Mouse (Mus musculus) testis, postnatal 14 days (tissue): Measurements from ENCODE around the gene Uvrag.

Experiments used
- DNase-seq: peaks from one replicate; pipeline ENCODE4 v3.0.0; 2021; ENCODE audit warnings: low spot score

Uvrag gene

DNA sequence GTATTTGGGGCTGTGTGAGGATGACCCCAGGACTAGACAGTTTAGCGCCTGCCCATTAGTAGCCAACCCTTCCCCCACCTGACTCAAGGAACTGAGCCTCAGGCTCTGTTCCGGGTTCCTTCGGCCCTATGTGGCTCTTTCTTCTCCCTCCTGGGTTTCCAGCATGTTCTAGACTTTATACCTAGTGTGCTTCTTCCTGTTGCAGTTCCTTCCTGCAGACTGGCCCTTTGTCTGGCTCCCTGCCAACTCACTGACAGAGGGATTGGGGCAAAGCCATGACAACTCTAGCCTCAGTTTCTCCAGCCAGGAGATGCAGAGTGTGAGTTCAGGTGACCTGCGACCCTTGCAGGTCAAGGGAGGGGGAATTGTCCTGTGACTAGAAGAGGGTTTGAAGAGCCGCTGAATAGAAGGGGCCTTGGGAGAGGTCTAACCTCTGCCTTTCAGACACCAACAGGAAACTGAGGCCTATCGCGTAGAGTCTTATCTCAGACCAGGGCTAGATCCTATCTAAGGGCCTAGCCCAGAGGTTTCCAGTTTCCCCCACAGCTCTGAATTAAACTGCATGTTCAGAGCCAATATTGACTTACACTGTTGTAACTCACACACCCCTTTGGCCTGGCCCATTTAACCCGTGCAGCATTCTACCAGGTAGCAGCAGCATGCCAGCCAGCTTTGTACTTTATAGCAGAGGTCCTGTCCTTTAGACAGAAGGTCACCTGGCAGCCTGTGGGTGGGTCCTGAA is 291.9 kb downstream of the Uvrag start:
- DNase-seq: no peak

DNA sequence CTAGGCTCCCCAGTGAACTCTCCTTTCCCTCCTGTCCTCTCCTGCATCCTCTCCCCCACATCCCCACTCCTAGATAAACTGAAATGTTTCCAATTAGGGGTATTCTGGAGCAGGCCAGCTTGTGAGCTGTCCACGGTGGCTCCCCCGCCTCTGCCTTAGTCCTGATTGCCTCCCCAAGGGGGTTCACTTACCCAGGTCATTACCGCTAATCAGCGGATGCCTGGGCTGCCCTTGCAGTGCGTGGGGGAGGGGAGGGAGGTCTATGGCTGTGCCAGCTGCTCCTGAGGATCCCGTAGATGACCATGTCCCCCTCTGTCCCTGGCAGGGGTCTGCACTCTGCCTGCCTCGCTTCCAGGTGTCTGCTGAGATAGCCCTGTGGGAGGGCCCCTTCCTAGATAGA is 297.3 kb downstream of the Uvrag start:
- DNase-seq: no peak

DNA sequence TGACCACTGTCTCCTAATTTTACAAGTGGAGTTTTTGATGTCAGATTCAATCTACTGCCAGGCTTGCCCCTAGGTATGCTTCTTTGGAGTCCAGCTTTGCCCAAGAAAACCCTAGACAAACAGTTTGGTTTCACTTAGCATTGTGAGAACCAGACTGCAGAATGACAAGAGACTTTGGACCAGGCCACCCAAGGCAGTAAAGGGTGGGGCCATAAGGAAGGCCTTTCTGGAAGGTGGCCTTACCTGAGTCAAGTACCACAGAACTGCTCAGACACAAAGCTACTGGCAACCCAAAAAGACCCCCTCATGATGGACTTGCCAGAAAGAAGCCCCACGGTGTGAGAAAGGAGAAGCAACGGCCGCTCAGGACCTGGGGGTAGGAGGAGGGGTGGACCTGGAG is 297.9 kb downstream of the Uvrag start:
- no peak for DNase-seq

DNA sequence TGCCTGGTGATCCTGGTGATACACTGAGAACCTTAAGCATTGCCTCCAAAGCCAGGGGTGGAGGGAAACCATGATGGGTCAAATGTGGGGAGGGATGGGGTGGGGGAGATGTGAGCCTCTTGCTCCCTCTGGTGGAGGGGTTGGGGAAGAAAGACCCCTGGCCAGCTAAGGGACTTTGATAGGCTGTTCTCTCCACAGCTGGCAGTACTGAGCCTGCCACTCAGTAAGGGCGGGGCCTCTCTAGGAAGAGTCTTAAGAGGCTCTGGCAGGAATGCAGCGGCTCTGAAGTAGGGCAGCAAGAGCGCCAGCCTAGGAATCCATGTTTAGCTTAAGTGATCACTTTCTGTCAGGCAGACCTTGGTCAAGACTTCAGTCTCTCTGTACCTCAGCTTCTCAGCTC is 299.1 kb downstream of the Uvrag start:
- DNase-seq: no peak

DNA sequence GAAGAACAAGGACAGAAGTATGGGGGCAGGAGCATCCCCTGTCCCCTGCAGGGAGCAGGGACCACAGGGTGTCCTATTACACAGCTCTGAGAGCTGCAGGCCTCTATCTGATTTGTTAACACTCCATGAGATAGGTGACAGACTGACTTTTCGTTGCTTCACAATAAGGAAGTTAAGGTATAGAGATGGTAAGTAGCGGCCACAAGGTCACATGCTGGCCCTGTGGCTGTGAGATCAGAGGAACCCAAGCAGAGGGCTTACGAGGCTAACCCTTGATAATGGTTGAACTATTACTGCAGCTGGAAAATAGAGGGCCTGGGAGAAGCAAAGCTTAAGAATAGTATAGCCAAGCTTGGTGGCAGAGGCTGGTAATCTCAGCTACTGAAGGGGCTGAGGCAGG is 300.2 kb downstream of the Uvrag start:
- no peak for DNase-seq

DNA sequence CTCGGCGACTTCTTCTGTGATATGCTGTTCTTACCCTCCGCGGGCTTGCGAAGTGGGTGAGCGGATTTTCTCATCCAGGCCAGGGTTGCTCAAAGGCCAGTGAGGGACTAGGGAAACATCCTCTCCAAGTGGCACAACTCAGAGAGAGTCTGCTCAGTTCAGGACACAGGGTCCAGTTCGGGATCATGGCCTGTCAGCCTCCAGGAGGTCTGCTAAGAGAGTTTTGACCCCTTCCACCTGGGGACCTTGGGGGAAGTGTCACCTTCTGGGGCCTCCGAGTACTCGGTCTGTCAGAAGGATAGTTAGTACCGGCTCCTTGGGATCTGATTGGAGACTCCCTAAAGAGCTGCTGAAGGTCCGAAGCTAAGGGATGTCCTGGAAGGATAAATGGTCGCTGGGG is 301.6 kb downstream of the Uvrag start:
- no peak for DNase-seq

DNA sequence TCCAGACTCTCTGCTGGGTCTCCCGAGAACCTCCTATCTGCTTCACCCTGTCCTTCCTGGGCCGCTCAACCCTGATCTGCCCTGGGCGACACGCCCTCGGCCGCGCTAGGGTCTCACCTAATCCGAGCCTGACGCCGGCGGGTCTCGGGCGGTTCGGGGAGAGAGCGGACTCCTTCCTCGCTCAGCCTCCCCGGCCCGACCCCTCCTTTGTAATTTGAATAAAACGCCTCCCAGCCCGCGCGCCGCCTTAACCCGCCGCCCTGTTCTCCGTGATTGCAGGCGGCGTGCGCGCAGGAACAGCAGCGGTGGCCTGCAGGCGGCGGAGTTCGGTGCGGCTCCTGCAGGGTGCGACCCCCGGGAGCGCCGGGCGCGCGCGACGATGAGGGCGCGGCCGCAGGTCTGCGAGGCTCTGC is 302.2 kb downstream of the Uvrag start:
- no peak for DNase-seq

DNA sequence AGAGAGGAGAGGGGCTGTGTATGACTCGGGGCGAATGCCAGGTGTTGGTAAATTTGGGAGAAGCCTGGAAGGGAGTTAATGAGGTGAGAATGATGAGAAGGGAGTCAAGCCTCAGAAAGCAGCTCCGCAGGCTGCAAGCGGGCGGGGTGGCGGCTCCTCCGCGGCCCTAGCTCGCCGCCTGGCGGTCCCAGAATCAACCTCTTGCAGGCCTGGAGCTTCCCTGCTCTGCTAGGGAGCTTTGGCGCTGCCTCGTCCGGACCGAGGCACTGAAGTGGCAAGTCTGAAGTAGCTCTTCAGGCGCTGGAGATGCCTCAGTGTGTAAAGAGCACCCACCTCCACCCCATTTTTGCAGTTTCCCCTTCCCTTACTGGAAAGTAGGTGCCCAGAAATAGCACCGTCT is 303.0 kb downstream of the Uvrag start:
- peak; percentile 68 for DNase-seq

DNA sequence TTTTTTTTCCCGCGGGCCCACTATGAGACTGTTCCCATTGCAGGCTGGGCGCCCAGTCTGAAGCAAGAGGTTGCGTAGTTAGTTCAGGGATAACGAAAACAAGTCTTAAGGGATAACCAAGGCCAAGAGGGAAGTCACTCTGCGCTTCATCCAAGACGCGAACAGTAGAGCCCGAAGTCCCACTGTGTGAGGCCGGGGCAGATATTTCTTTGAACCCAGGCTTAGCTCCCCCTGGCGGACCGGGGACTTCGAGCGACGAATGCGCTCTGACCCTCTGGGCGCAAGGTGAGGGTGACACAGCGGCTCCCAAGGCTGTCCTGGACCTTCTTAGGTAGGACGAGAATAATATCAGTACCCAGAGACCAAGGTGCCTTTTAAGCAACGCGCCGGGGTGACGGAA is 304.3 kb downstream of the Uvrag start:
- peak; percentile 74 for DNase-seq

DNA sequence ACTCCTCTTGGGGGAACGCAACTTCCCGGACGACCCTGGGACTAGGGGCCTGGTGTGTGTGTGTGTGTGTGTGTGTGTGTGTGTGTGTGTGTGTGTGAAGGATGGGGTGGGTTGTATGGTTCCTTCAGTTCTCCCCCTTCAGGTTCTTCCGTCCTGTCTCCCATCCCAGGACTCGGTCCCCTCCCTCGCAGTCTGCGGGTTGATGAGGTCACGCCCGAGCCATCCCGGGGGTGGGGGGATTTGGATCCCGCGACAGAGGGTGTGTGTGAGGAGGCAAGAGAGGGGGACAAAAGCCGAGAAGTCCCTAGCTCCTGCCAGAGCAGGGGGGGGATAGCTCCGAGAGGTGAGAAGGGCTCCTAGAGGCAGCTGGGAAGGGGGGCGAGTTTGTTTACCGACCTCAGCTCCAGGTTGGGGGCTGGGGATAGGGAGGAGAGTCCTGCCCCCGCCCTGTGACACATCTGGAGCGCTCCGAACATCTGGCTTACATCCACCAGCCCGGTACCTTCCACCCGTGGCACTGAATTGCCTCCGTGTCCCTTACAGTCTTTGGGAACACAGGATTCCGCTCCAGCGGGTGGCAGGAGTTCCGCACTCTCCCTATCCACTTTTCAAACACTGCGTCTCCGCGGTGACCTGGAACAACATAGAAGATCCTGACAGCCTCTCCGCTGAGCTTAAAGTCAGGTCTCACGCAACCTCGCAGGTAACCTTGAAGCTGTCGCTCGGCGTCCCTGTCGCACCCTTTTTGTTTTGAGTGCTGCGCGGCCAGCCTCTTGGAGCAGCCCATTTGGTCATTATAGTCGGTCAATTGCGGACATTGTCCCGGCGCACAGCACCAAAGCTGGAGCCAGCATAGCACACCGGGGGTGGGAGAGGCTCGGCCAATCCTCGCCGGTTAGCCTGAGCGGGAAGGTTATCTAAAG is 305.2 kb downstream of the Uvrag start:
- DNase-seq: no peak
